Mouse (Mus musculus) megakaryocyte, embryonic 14.5 days (primary cell): ENCODE results near the gene Ech1. TPM values are rescaled to one million over a fixed set of nuclear protein-coding genes. Genes with fewer than 3 reads are reported as not detected.

Source experiments
- H3K27me3 ChIP-seq: replicated peaks from 2 replicates; pipeline ENCODE3; 2012; ENCODE audit warnings: inconsistent platforms
- H3K36me3 ChIP-seq: replicated peaks from 2 replicates; pipeline ENCODE3; 2012; ENCODE audit warnings: low read length, inconsistent platforms, mixed read lengths
- H3K4me1 ChIP-seq: 2 replicates; pipeline ENCODE4 v1.6.1; 2012; ENCODE audit warnings: inconsistent platforms
- H3K4me3 ChIP-seq: replicated peaks from 2 replicates; pipeline ENCODE3; 2012; ENCODE audit warnings: moderate library complexity, mild to moderate bottlenecking, inconsistent platforms
- H3K9me3 ChIP-seq: 2 replicates; pipeline ENCODE4 v1.6.1; 2012; ENCODE audit warnings: inconsistent platforms
- FLI1 ChIP-seq: IDR thresholded peaks from 2 replicates; pipeline ENCODE4 v1.6.1; 2012; ENCODE audit warnings: low read length, inconsistent platforms, mixed read lengths
- GATA1 ChIP-seq: IDR thresholded peaks from 3 replicates; pipeline ENCODE4 v1.6.1; 2012; ENCODE audit warnings: mixed read lengths, low read length, inconsistent platforms, borderline replicate concordance
- polyA plus RNA-seq: library from polyadenylated mRNA; stranded (reverse); fragments of >175 nt; gene quantifications from 2 replicates; pipeline ENCODE4 v1.2.3, GENCODE M21; 2012; ENCODE audit warnings: low replicate concordance; ENCODE audit not compliant: insufficient read depth

Ech1 gene
- polyA plus RNA-seq, 1 experiment, result 64.8 TPM

DNA sequence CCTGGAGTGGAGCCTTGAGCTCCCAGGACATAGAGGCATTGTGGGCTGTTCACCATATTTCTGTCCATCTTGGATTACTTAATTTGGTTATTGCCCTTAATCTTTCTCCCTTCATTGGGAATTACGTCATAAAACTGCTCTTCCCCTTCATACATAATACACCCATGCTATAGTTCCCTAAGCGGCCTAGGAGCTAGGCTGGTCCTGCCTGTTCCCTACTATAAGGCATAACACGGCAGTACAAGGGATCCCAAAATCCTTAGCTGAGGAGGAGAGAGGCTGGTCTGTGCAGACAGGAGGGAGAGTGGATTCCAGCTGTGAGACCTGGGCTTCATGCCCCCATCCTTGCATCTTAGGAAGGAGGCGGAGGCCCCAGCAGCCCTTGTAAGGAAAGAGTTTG, 7.1 kb upstream of the Ech1 start:
- H3K27me3 ChIP-seq, result no peaks in the 10 kb centered on the region
- peaks cover 98% of the 10 kb centered on the region for H3K4me1 ChIP-seq
- H3K4me3 ChIP-seq, result no peak overlapping the region
- H3K9me3 ChIP-seq, result no peaks in the 10 kb centered on the region
- no peak for TF ChIP-seq FLI1
- TF ChIP-seq GATA1, result no peak
- H3K36me3 ChIP-seq, result peaks cover 99% of the 10 kb centered on the region

DNA sequence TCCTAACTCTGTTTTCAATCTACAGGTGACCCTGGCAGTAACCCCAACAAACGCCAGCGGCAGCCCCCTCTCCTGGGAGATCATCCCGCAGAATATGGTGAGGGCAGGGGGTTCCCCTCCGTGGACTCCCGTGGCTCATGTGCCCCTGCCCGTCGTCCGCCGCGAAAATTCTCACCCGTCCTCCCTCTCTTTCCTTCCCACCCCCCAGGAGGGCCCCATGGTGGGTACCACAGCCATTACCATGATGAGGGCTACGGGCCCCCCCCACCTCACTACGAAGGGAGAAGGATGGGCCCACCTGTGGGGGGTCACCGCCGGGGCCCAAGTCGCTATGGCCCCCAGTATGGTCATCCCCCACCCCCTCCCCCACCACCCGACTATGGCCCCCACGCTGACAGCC, 6.6 kb upstream of the Ech1 start:
- H3K9me3 ChIP-seq, result no peaks in the 10 kb centered on the region
- H3K4me1 ChIP-seq, result peaks cover 98% of the 10 kb centered on the region
- no peaks in the 10 kb centered on the region for H3K27me3 ChIP-seq
- H3K36me3 ChIP-seq, result peaks cover 99% of the 10 kb centered on the region
- TF ChIP-seq FLI1 (no peak), GATA1 (no peak)
- no peak overlapping the region for H3K4me3 ChIP-seq

DNA sequence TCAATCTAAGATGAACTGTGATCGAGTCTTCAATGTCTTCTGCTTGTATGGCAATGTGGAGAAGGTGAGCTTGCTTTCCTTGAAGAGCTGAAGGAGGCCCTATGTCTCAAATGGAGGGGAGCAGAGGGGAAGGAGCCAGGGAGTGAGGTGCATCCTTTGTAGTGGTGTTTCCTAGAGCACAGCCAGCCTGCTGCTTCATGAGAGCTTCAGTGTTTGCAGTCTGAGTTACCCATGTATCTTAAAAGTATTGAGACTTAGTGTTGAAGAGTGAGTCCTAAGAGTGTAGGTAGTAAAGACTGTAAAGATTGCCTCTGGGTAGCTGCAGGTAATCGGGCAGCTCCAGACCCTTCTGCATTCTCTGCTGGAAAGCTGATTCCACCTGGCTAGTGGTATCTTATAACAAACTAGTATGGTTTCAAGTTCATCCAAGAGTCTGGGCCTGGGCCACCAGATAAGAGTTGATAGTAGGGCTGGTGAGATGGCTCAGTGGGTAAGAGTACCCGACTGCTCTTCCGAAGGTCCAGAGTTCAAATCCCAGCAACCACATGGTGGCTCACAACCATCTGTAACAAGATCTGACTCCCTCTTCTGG, 6.1 kb upstream of the Ech1 start:
- H3K36me3 ChIP-seq, result peaks cover 95% of the 10 kb centered on the region
- peaks cover 98% of the 10 kb centered on the region for H3K4me1 ChIP-seq
- H3K27me3 ChIP-seq, result no peaks in the 10 kb centered on the region
- no peak overlapping the region for H3K4me3 ChIP-seq
- no peak for TF ChIP-seq GATA1
- no peak for TF ChIP-seq FLI1
- H3K9me3 ChIP-seq, result no peaks in the 10 kb centered on the region

DNA sequence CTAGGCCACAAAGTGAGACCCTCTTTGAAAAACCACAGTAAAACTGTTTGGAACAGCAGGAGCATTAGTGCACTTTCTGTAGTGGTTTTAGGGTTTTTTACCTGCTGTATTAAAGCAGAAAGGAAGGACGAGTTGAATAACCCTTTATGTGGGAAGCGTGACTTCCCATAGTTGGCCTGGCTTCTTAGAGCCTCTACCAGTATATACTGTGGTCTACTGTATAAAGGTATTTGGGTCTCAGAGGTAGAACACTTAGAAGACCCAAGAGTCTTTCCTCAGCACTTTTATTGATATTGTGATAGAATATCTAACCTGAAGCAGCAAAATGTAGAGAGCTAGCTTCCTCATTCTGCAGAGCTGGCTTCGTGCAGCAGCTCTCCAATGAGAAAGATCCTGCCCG, 5.4 kb upstream of the Ech1 start:
- Histone ChIP-seq H3K9me3 (no peaks in the 10 kb centered on the region), H3K4me1 (peaks cover 98% of the 10 kb centered on the region), H3K36me3 (peaks cover 89% of the 10 kb centered on the region), H3K4me3 (no peak overlapping the region), H3K27me3 (no peaks in the 10 kb centered on the region)
- TF ChIP-seq GATA1, result no peak
- no peak for TF ChIP-seq FLI1

DNA sequence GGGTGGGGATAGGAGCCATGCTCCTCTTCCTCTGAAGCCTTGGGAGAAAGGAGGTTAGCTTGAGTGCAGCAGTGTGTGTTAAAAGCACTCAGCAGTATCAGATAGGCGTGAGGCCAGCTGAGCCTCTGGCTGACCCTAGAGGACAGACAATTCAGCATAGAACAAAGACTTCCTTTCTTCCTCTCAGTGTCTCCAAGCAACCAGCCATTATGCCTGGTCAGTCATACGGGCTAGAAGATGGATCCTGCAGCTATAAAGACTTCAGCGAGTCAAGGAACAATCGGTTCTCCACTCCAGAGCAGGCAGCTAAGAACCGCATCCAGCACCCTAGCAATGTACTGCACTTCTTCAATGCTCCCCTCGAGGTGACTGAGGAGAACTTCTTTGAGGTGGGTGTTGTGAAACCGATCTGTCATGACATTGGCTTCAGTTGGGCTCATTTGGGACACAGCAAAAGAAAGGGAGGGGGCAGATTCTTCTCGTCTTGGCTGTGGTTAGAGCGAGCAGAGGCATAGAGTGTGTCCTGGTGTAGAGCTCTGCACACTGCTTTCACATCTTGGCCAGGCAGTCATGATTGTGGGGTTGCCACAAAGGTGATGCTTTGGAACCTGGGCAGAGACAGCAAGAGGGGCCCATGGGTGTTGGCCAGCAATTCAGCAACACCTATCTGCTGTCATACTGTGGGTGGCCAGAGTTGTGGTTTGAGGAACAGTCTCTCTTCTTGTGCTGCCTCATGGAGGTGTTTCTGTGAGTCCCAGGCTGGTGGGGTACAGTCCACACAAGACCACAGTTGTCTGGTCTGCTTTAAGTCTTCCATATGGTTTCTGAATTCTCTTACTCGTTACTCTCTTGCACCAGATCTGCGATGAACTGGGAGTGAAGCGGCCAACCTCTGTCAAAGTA, 4.4 kb upstream of the Ech1 start:
- peaks cover 78% of the 10 kb centered on the region for H3K36me3 ChIP-seq
- H3K27me3 ChIP-seq, result no peaks in the 10 kb centered on the region
- H3K4me1 ChIP-seq, result peaks cover 93% of the 10 kb centered on the region
- TF ChIP-seq FLI1 (no peak), GATA1 (no peak)
- no peak overlapping the region for H3K4me3 ChIP-seq
- no peaks in the 10 kb centered on the region for H3K9me3 ChIP-seq

DNA sequence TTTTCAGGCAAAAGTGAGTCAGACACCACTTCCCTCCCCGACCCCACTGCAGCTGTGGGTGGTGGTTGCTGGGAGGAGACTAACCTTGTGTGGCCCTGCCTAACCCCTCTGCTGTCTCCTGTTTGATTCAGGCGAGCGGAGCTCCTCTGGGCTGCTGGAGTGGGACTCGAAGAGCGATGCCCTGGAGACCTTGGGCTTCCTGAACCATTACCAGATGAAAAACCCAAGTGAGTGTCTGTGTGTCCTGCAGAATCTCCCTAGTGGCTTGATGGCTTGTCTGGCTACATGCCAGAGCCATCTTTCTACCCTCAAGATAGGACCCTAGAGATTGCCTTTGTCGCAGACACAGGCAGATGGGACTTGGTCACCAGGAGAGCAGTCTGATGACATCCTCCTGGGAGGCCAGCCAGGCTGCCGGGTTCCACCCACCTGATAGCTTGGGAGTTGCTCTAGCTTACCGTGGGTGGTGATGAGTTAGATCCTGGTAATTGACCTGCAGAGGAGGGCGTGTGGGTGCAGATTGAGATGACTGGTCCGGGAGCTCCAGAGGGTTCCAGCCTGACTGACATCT, 3.7 kb upstream of the Ech1 start:
- TF ChIP-seq GATA1, result no peak
- TF ChIP-seq FLI1, result no peak
- Histone ChIP-seq H3K4me3 (no peak overlapping the region), H3K4me1 (peaks cover 93% of the 10 kb centered on the region), H3K9me3 (no peaks in the 10 kb centered on the region), H3K36me3 (peaks cover 77% of the 10 kb centered on the region), H3K27me3 (no peaks in the 10 kb centered on the region)

DNA sequence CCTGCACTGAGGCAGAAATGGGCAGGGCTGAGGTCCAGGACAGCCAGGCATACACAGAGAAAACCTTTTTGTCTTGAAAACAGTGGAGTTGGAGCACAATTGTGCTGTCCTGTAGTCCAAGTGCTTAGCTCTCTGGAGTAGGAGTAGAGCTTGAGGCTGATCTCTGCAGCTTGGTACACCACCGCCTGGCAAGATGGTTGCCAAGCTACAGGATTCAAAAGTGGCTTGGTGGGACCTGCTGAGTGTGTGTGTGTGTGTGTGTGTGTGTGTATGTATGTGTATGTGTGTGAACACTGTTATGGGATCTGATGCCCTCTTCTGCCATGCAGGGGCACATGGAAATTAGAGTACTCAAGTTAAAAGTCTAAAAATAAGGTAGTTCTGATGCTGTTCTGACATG, 2.5 kb upstream of the Ech1 start:
- no peaks in the 10 kb centered on the region for H3K27me3 ChIP-seq
- TF ChIP-seq GATA1, result no peak
- TF ChIP-seq FLI1, result no peak
- H3K9me3 ChIP-seq, result no peaks in the 10 kb centered on the region
- peak overlapping the region; percentile 44 for H3K4me3 ChIP-seq
- H3K36me3 ChIP-seq, result peaks cover 72% of the 10 kb centered on the region
- peaks cover 90% of the 10 kb centered on the region for H3K4me1 ChIP-seq

DNA sequence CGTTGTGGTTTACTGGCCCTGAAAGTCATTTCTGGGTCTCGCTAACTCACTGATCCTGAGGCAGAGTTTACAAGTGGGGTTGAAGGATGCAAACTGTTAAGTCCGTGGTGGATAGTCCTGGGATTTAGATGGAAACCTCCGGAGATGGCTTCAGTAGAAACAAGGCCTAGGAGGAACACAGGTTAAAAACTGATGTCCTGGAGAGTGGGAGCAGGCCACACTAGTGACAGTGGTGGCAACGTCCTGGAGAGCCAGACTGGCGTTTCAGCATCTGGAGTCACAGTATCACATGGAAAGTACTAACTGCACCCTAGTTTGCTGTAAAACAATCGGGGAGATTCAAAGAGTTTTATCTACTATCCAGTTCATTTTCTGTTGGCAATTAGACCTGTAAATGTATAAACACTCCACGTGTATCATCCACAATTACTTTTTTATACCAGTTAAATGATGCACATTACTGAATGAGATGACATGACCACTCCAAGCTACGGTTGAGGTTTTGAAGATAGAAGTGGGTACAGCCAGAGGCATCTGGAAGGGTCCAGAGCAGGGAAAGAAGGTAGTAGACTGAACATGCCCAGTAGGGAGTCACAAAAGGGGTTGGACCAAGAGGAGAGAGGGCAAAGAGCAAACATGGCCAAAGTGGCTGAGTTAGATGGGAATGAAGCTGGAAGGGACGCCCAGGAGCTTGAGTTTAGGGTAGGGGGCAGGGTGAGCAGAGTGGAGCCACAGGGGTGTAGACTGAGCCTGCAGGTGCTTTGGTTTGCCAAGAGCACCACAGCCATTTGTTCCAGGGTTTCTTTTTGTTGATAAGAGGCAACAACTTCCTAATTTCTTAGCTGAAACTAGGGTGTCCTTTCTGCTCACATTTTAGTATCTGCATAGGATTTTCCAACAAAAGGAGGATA, 1.8 kb upstream of the Ech1 start:
- H3K9me3 ChIP-seq, result no peaks in the 10 kb centered on the region
- peaks cover 89% of the 10 kb centered on the region for H3K4me1 ChIP-seq
- peaks cover 72% of the 10 kb centered on the region for H3K36me3 ChIP-seq
- no peak for TF ChIP-seq GATA1
- no peak for TF ChIP-seq FLI1
- H3K27me3 ChIP-seq, result no peaks in the 10 kb centered on the region
- peak overlapping the region; percentile 65 for H3K4me3 ChIP-seq

DNA sequence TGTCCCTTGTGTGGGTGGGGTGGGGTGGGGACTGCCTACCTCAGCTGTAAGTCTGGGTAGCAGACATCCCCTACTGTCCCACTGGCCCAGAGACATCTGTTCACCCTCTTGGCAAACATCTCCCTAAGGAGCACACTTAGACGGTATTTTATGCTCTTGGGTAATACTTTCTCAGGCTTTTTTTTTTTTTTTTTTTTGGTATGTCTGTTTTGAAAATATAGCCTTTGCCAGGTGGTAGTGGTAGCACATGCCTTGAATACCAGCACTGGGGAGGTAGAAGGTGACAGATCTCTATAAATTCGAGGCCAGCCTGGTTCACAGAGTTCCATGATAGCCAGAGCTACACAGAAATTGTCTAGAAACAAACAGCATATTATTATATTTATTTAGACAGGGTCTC, 1.1 kb upstream of the Ech1 start:
- Histone ChIP-seq H3K9me3 (no peaks in the 10 kb centered on the region), H3K4me3 (no peak overlapping the region), H3K36me3 (peaks cover 71% of the 10 kb centered on the region), H3K27me3 (no peaks in the 10 kb centered on the region), H3K4me1 (peaks cover 82% of the 10 kb centered on the region)
- TF ChIP-seq GATA1, result no peak
- TF ChIP-seq FLI1, result no peak
